Mouse (Mus musculus) limb, embryonic 15.5 days (tissue): ENCODE data around the gene Klhdc10. TPM values are rescaled to one million over a fixed set of nuclear protein-coding genes. Genes with fewer than 3 reads are reported as not detected.
"Not testable (repeated sequence)": the region's sequence is repeated elsewhere in the genome, so short reads cannot be mapped to it uniquely, and the experiment has no call there.

Source experiments
- ATAC-seq: fragments of 200-750 bp; cut with Nextera tagmentation; 2 replicates; pipeline ENCODE4 v1.8.0; 2017; ENCODE audit warnings: low read depth, moderate TSS enrichment; ENCODE audit not compliant: insufficient number of reproducible peaks, low FRiP score, low TSS enrichment
- H3K27ac ChIP-seq: fragments of 300-500 bp; sonication (generic); 2 replicates; pipeline ENCODE4 v1.5.1; 2015; ENCODE audit warnings: moderate library complexity, mild to moderate bottlenecking, inconsistent platforms
- H3K27me3 ChIP-seq: fragments of 300-500 bp; sonication (generic); 2 replicates; pipeline ENCODE4 v1.6.1; 2015; ENCODE audit warnings: inconsistent platforms
- H3K36me3 ChIP-seq: fragments of 300-500 bp; sonication (generic); 2 replicates; pipeline ENCODE4 v1.6.1; 2015; ENCODE audit warnings: inconsistent platforms
- H3K4me1 ChIP-seq: fragments of 300-500 bp; sonication (generic); 2 replicates; pipeline ENCODE4 v1.6.1; 2015; ENCODE audit warnings: inconsistent platforms
- H3K4me2 ChIP-seq: fragments of 300-500 bp; sonication (generic); 2 replicates; pipeline ENCODE4 v1.6.1; 2015; ENCODE audit warnings: mild to moderate bottlenecking, inconsistent platforms
- H3K4me3 ChIP-seq: fragments of 300-500 bp; sonication (generic); 2 replicates; pipeline ENCODE4 v1.5.1; 2015; ENCODE audit warnings: mild to moderate bottlenecking, inconsistent platforms
- H3K9ac ChIP-seq: fragments of 300-500 bp; sonication (generic); 2 replicates; pipeline ENCODE4 v1.6.1; 2015; ENCODE audit warnings: inconsistent platforms
- H3K9me3 ChIP-seq: fragments of 300-500 bp; sonication (generic); 2 replicates; pipeline ENCODE4 v1.6.1; 2016; ENCODE audit warnings: inconsistent platforms
- WGBS: fragments of 180-500 bp; shearing (Covaris S2); methylation state at CpG from one replicate; pipeline ENCODE4 v1.1.7; 2015; 5-methylcytosine and 5-hydroxymethylcytosine counted together
- polyA plus RNA-seq: library from polyadenylated mRNA; unstranded; fragments of >200 nt; fragmentation: Nextera tagmentation; extraction: Ambion mirVana; gene quantifications from 2 replicates; pipeline ENCODE4 v1.2.1, GENCODE M21; 2015

Gene Klhdc10
- polyA plus RNA-seq, 1 experiment from 2014 or later: 25.5 TPM

DNA sequence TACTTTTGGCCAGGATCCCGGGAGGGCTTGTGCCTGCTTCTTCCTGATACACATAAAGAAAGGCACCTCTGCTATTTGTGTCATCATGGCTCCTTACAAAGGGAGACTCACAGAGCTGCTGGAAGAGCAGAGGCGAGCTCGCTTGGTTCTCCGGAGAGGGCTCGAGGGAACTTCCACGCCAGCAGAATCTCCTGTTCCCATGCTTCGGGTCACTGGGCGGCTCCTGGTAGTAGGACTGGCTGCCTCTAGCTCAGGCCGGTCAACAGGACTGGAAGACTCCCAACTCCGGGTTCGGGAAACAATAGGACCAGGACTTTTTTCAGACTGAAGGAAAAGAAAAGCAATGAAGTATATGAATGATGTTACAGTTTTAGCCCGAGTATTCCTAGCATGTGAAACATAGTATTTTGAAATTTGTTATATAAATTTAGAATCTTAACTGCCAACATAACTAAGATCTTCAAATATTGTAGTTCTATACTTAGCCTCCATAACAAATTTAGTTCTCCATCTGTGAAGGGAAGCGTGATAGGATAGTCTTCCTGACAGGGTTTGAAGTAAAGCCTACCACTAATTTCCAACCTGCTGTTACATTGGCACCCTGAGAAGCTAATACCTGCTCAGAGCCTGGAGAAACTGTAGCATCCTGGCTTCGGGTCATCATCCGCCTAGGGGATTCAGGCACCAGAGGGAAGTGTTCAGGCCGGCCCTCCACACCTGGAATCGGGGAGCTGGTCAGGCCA, 28.9 kb upstream of the Klhdc10 start:
- H3K9me3 ChIP-seq: no peaks in the 10 kb centered on the region
- H3K27me3 ChIP-seq: no peaks in the 10 kb centered on the region
- no peak overlapping the region for H3K4me3 ChIP-seq
- H3K9ac ChIP-seq: no peak overlapping the region
- 92% methylated on average over 17 of the region's 17 CpGs for WGBS
- no peaks in the 10 kb centered on the region for H3K4me1 ChIP-seq
- peaks cover 90% of the 10 kb centered on the region for H3K36me3 ChIP-seq
- H3K27ac ChIP-seq: no peak overlapping the region
- no peak overlapping the region for H3K4me2 ChIP-seq
- ATAC-seq: no peak

DNA sequence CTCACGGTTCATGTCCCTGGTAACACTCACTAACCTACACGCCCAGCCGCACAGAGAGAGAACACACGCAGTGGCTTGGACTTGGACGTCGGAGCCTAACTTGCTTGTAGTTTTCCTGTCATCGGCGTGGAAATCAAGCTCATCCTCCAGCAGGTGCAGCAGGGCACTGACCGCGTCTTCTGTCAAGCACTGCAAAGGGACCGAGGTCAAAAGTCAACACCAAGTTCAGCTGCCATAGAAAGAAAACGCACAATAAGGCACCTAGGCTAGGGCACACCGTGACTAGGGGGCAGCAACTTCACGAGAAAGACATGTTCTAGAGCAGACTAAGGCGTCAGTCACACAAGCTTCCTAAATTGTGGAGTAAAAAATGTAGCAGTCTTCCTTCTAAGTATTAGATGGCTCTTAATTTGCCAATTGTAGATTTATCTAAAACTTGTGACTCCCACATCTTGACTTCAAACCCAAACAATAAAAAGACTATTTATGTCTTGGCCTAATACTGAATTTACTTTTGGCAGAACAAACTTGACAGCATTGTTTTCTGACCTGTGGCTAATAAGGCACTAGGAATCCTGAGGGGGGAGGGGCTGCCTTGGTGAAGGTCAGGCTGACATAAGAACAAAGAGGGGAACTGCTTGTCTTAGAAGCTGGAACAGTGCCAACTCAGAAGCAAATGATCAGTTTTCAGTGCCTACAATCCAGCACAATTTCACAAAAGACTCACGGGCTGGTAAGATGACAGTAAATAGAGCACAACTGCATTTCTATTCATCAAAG, 26.7 kb upstream of the Klhdc10 start:
- no peak for ATAC-seq
- Histone ChIP-seq H3K4me1 (no peaks in the 10 kb centered on the region), H3K36me3 (peaks cover 83% of the 10 kb centered on the region), H3K4me3 (no peak overlapping the region), H3K4me2 (no peak overlapping the region), H3K9ac (no peak overlapping the region), H3K27ac (no peak overlapping the region), H3K9me3 (no peaks in the 10 kb centered on the region), H3K27me3 (no peaks in the 10 kb centered on the region)
- WGBS: 87% methylated on average over 16 of the region's 16 CpGs

DNA sequence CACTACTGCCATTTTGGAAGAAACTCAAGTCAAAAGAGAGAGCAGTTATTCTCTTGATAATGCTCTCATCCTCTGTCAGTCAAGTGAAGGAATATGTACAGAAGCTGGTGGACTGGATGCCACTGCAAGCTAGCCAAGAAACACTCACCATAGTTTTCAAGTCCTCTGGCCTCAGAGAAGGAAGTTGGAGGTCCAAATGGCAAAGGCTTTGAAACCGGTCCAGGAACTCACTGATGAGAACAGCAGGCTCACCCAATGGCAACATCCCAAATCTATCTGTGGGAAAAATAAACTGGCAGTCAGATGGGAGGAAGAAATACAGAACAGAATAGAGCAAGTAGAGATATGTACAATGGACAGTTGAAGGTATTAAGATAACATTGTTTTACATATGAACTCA, 25.9 kb upstream of the Klhdc10 start:
- H3K9ac ChIP-seq: no peak overlapping the region
- peaks cover 83% of the 10 kb centered on the region for H3K36me3 ChIP-seq
- no peak overlapping the region for H3K27ac ChIP-seq
- no peak for ATAC-seq
- no peaks in the 10 kb centered on the region for H3K9me3 ChIP-seq
- no peak overlapping the region for H3K4me2 ChIP-seq
- H3K4me1 ChIP-seq: no peaks in the 10 kb centered on the region
- WGBS: 84% methylated on average over 1 of the region's 1 CpGs
- no peaks in the 10 kb centered on the region for H3K27me3 ChIP-seq
- H3K4me3 ChIP-seq: no peak overlapping the region

DNA sequence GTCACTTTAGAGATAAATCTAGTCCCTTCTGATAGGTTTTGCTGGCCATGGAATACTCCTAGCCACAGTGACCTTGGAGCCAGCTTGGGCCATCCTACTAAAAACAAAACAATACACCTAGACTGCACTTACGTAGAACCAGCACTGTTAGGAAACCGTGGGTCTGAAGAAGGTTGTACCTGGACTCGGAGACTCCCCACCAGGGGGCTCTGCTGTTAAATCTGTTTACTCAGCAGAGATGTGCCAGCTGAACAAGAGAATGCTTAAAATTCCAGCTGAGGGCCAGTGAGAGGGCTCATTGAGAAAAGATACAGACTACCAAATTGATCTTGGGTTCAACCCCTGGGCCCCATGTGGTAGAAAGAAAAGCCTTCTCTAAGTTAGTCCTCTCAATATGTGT, 20.6 kb upstream of the Klhdc10 start:
- H3K4me3 ChIP-seq: no peak overlapping the region
- 68% methylated on average over 3 of the region's 3 CpGs for WGBS
- no peak overlapping the region for H3K4me2 ChIP-seq
- no peaks in the 10 kb centered on the region for H3K4me1 ChIP-seq
- no peak overlapping the region for H3K27ac ChIP-seq
- ATAC-seq: no peak
- no peaks in the 10 kb centered on the region for H3K27me3 ChIP-seq
- peaks cover 78% of the 10 kb centered on the region for H3K36me3 ChIP-seq
- H3K9ac ChIP-seq: no peak overlapping the region
- H3K9me3 ChIP-seq: no peaks in the 10 kb centered on the region

DNA sequence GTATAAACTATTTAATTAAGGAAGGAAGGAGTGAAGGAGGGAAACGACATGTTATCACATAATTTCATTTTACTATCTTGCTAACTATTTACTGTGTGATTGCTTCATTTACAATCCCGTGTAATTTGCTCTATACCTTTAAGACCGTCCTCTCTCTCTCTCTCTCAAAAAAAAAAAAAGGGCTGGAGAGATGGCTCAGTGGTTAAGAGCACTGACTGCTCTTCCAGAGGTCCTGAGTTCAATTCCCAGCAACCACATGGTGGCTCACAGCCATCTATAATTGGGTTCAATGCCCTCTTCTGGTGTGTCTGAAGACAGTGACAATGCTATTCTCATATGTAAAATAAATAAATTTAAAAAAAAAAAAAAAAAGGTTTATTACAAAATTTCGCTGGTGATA, 11.4 kb upstream of the Klhdc10 start:
- peak overlapping the region; percentile 69 for H3K4me3 ChIP-seq
- 14% methylated on average over 4 of the region's 4 CpGs for WGBS
- ATAC-seq, H3K27me3 ChIP-seq, H3K27ac ChIP-seq, H3K9me3 ChIP-seq, H3K4me1 ChIP-seq: not testable (repeated sequence)
- H3K9ac ChIP-seq: peak overlapping the region; percentile 52
- H3K36me3 ChIP-seq: peaks cover 21% of the 10 kb centered on the region
- peak overlapping the region; percentile 41 for H3K4me2 ChIP-seq

DNA sequence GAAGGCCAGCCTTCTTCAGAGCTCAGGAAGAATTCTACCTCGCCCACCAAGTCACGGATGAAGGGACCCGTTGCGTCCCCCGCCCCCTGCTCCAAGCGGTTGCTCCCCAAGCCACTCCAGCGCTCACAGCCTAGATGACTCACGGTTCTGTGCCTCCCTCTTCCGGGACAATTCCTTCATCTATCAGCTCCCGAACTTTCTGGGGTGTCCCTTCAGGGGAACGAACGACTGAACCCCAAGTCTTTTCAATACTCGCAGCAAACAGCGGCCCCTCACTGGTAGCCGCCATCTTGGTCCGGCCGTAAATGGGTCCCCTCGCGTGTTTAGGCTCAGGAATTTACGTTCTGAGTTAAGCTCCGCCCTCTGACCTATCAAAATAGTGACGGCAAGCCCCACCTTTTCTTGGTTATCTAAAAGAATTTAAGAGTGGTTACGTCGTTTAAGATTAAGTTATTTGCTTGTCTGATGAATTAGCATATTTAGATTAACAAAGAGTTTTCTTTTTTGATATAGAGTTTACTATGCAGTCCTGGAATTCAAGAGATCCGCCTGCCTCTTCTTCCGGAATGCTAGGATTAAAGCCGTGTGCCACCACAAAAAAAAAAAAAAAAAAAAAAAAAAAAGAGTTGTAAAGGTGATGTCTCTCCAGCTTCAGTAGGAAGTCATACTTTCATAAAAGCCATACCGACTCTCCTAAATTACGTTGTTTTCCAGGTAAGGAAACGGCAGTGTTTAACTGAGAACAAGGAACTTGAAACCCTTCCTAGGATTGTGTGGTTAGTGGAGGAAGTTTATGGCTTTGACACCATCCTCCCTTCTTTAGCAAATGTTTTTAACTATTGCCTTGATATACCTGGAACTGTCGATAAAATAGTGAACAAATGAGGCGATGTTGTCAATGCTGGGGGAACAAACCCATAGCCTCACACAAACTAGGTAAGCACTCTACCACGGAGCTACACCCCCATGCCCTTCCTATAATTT, 10.7 kb upstream of the Klhdc10 start, which contains the start of gene Zc3hc1:
Zc3hc1 (minus strand) TSS at position 315 of the 984 bp plus-strand sequence.
- 16% methylated on average over 33 of the region's 33 CpGs for whole genome bisulfite sequencing
- Histone ChIP-seq H3K27me3 (no peaks in the 10 kb centered on the region), H3K36me3 (peaks cover 14% of the 10 kb centered on the region; the same call in 1 of the 2 replicates), H3K27ac (0 out of 2 replicates have a peak within 1 kb of the TSS, but pooled peaks have one; percentile 28), H3K9ac (peak within 1 kb of the TSS; percentile 52), H3K4me2 (peak within 1 kb of the TSS; percentile 41), H3K4me1 (peaks cover 3% of the 10 kb centered on the region; the same call in 1 of the 2 replicates), H3K4me3 (peak within 1 kb of the TSS; percentile 69), H3K9me3 (no peaks in the 10 kb centered on the region)
- peak; percentile 74; the same call in 1 of the 2 replicates for ATAC-seq

DNA sequence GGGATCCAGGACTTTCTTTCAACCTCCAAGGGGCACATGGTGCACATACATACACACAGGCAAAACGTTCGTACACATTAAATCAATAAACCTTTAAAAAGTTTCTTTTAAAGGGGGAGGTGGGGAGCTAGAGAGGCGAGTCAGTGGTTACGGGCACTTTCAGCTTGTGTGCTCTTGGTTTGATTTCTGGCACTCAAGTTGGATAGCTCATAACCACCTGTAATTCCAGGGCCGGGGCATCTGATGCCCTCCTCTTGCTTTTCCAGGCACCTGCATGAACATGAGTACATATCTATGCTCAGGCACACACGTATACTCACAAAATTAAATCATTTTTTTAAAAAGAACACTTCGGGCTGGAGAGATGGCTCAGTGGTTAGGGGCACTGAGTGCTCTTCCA, 9.7 kb upstream of the Klhdc10 start:
- no peak overlapping the region for H3K27ac ChIP-seq
- ATAC-seq: no peak
- 87% methylated on average over 7 of the region's 7 CpGs for WGBS
- H3K4me3 ChIP-seq: no peak overlapping the region
- peaks cover 4% of the 10 kb centered on the region; the same call in 1 of the 2 replicates for H3K36me3 ChIP-seq
- no peaks in the 10 kb centered on the region for H3K27me3 ChIP-seq
- H3K4me1 ChIP-seq: peaks cover 3% of the 10 kb centered on the region; the same call in 1 of the 2 replicates
- H3K9ac ChIP-seq: no peak overlapping the region
- no peak overlapping the region for H3K4me2 ChIP-seq
- no peaks in the 10 kb centered on the region for H3K9me3 ChIP-seq

DNA sequence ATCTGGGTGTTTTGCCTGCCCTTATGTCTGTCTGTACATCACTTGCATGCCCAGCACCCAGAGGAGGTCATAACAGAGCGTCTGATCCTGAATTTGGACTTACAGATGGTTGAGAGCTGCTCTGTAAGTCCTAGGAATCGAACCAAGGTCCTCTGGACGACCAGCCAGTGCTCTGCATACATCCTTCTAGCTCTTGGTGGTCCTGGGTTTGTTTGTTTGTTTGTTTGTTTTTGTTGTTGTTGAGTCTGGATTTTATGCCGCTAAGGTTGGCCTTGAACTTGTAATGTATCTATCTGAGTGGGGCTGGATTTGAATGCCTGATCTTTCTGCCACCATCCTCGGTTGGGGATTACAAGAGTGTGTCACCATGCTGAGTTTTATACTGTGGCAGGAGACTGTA, 1.5 kb upstream of the Klhdc10 start:
- H3K27me3 ChIP-seq: no peaks in the 10 kb centered on the region
- no peak overlapping the region for H3K9ac ChIP-seq
- H3K27ac ChIP-seq: no peak overlapping the region
- WGBS: 72% methylated on average over 5 of the region's 5 CpGs
- no peaks in the 10 kb centered on the region for H3K36me3 ChIP-seq
- no peak for ATAC-seq
- H3K4me2 ChIP-seq: no peak overlapping the region
- H3K9me3 ChIP-seq: no peaks in the 10 kb centered on the region
- H3K4me3 ChIP-seq: no peak overlapping the region
- H3K4me1 ChIP-seq: peaks cover 7% of the 10 kb centered on the region; the same call in 1 of the 2 replicates

DNA sequence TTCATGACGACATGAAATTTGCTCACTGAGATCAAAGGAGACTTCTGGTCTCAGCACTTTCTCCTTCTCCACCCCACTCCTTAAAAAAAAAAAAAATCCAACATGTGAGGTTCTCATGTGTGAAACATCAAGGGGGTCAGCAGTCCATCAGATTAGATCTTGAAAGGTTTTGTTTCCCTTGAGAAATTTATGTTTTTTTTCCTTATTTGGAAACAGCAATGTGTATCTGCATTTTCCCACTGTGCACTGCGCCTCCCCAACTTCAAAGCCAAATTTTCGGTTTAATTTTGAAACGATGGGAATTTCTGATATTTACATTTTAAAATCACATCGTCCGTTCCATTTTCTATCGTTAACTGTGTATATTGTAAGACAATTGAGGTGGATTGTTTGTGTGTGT, 952 bp upstream of the Klhdc10 start:
- WGBS: 3% methylated on average over 7 of the region's 7 CpGs
- no peaks in the 10 kb centered on the region for H3K36me3 ChIP-seq
- peak overlapping the region; percentile 54; the same call in 1 of the 2 replicates for H3K9ac ChIP-seq
- H3K4me1 ChIP-seq: peaks cover 7% of the 10 kb centered on the region; the same call in 1 of the 2 replicates
- no peaks in the 10 kb centered on the region for H3K27me3 ChIP-seq
- H3K4me3 ChIP-seq: peak overlapping the region; percentile 99
- H3K27ac ChIP-seq: peak overlapping the region; percentile 97
- no peak for ATAC-seq
- H3K4me2 ChIP-seq: peak overlapping the region; percentile 47
- no peaks in the 10 kb centered on the region for H3K9me3 ChIP-seq

DNA sequence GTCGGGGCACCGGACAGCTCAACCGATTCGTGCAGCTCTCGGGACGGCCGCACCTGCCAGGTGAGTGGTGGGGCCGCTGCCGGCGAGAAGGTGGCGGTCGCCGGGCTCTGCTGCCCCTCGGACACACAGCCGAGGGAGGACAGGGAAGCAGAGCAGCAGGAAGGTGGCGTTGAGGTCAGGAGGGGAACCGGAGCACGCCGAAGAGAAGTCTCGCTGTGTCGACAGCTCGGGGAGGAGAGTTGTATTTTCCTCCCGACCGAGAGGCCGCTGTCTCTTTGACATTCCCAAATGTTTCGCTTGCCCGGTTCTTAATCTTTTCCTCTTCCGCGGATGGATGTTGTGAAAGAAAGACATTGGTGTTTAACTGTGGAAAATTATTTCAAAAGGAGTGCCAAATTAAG, 423 bp downstream of the Klhdc10 start:
- Histone ChIP-seq H3K9ac (peak overlapping the region; percentile 95), H3K4me1 (peaks cover 7% of the 10 kb centered on the region; the same call in 1 of the 2 replicates), H3K9me3 (no peaks in the 10 kb centered on the region), H3K4me2 (peak overlapping the region; percentile 47), H3K4me3 (peak overlapping the region; percentile 99), H3K27ac (peak overlapping the region; percentile 97), H3K27me3 (no peaks in the 10 kb centered on the region), H3K36me3 (no peaks in the 10 kb centered on the region)
- ATAC-seq: peak; percentile 3; the same call in 1 of the 2 replicates
- WGBS: under 1% methylated on average over 29 of the region's 29 CpGs

DNA sequence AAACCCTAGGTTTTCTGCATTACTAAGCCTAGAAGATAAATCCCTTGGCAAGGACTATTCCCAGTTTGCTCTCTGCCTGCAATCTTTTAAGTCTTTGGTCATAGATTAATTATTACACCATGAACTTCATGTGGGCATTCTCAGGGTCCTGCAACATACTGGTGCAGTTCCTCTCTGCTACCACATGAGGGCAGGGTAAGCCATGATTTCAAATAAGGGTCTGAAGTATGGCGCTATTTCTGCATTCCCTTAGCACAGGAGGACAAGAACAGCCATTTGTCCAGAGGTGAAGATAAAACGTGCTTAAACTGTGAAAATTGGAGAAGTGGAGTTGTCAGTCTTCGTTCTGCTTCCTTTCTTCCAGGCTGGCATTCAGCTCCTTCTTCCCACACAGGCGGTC, 1.8 kb downstream of the Klhdc10 start:
- peaks cover 7% of the 10 kb centered on the region; the same call in 1 of the 2 replicates for H3K4me1 ChIP-seq
- 21% methylated on average over 4 of the region's 4 CpGs for WGBS
- 0 out of 2 replicates have a peak, but pooled peaks cover 3% of the 10 kb centered on the region for H3K36me3 ChIP-seq
- peak overlapping the region; percentile 23 for H3K4me3 ChIP-seq
- peak overlapping the region; percentile 57; the same call in 1 of the 2 replicates for H3K27ac ChIP-seq
- H3K9ac ChIP-seq: no peak overlapping the region
- ATAC-seq: no peak
- no peaks in the 10 kb centered on the region for H3K9me3 ChIP-seq
- H3K4me2 ChIP-seq: peak overlapping the region; percentile 43
- no peaks in the 10 kb centered on the region for H3K27me3 ChIP-seq
